Mouse (Mus musculus) WW6 (cell line): ENCODE results near the gene Ndufb2.

Experiments used
- DNase-seq: peaks from one replicate; pipeline ENCODE4 v3.0.0-alpha.2; 2013; ENCODE audit warnings: low read depth, low spot score

The Ndufb2 gene

GRCm38 (mm10) chr6:39580558-39580957 is 11.8 kb upstream of the Ndufb2 start:
- DNase-seq = no peak

DNA sequence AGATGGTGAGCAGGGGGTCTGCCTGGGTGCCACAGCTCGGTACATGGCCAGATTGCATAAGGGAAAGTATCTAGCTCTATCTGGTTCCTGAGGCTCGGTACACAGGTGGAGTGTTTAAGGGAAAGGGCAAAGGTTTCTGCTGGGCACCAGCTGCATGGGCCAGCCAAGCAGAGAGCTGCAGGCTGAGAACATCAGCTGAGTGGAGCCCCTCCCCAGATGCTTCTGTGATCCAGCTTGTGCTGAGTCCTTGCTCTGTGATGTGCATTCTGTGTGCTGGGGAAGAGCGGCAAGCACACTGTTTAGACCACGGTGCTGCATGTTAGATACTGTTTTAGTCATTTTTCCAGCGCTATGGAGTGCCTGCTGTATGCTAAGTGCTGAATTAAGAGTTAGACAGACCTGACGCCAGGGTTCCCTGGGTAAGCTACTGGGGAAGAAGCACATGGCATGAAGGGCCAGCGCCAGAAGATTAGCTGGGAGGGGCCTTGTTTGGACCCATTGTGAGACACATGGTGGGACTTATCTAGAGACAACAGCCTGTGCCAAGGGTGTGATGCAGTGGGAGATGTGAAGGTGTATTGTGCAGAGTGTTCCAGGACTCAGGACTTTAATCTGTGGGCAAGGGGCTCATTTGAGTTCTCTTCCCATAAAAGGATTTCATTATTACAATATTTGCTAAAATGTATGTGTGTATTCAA is 11.1 kb upstream of the Ndufb2 start:
- no peak for DNase-seq

- DNase-seq = no peak
These were observed 6.9 kb upstream of the Ndufb2 start, which contains the start of gene Gm42420 for GRCm38 (mm10) chr6:39585517-39585916. TSS of gene Gm42420 (plus strand) at chr6:39585753.

DNA sequence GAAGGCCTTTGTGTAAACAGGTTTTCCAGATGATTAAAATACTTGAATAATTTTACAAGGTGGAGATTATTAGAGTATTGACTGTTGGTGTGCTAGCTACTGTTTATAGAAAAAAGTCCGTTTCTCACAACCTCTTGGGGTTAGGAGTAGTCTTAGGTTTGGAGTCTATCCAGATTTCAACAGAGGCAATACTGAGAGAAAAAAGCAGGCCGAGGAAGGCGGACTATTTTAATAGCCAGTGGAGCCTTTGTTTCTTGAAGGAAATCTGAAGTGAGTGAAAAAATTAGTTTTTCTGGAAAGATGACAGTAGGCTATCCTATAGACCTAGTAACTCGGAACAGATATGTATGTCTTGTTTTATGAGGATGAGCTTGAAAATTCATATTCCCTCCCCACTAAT is 893 bp upstream of the Ndufb2 start:
- no peak for DNase-seq

DNA sequence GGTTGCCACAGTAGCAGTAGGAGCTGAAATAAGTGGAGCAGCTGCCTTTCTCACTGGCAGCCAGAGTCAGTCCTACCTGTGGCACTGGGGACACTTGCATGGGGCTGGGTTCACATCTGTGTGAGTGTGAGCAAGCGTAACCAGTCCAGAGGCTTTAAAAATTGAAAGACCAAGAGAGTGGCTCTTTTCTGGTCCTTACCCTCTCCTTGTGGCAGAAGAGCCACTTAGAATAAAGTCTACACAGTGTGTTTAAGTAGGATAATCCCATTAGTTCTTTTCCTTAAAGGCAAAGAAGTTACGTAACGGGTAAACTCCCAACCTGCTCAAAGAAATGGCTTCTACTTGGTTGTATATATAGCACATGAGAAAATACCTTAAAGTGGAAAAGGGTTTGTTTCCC is 8.5 kb downstream of the Ndufb2 start:
- DNase-seq = no peak

DNA sequence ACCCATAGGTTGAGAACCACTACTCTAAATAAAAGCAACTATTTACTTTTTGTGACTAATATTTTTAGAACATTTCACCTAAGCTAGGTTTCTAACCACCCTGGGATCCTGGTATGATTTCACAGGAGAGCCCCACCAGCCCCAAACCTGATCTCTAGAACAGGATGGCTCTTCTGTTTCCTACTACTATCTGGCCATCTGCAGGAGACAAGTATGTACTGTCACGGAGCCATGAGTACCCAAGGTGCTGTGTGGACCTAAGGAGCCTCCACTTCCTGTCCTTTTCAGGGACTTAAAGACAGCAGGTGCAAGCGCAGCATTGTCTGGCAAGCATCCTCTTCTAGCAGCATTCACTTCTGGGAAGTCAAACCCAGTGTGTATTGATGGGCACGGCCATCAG is 9.5 kb downstream of the Ndufb2 start:
- DNase-seq = no peak

GRCm38 (mm10) chr6:39604565-39604964 is 12.2 kb downstream of the Ndufb2 start:
- no peak for DNase-seq

- DNase-seq = no peak
These were observed 13.7 kb downstream of the Ndufb2 start for GRCm38 (mm10) chr6:39606056-39606455.

- no peak for DNase-seq
These were observed 14.5 kb downstream of the Ndufb2 start for GRCm38 (mm10) chr6:39606862-39607261.

DNA sequence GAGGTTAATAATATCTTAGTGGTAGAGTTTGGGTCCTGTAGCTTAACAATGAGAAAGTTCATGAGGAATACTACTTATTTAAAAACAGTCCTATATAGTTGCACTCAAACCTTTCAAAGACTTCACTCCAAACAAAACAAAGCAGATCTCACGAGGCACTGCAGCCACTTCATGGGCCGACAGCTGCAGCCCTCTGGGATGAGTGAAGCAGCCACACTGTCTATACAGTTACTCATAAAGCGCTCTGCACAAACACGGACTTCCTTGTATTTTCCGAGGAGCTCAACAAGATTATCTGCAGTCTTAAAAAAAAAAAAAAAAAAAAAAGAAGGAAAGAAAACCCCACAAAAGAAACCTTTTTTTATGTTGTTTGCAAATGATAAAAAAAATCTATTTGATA is 15.0 kb downstream of the Ndufb2 start:
- no peak for DNase-seq

DNA sequence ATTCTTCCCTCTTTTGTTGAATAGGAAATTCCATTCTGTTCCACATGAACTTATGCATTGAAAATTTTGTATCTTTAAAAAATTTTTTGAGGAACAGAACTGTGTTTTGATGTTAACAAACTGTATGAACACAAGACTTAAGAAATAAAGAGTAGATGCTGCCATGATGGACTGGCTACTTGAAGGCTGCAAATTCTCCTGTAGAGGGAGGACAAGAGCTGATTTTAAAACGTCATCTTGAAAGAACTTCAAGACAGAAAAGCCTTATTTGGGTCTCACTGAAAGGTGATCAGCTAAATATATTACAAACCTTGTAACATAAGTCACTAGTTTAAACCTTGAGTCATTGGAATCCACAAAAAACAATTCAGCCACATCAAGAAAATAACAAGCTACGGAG is 17.8 kb downstream of the Ndufb2 start:
- DNase-seq = no peak

DNA sequence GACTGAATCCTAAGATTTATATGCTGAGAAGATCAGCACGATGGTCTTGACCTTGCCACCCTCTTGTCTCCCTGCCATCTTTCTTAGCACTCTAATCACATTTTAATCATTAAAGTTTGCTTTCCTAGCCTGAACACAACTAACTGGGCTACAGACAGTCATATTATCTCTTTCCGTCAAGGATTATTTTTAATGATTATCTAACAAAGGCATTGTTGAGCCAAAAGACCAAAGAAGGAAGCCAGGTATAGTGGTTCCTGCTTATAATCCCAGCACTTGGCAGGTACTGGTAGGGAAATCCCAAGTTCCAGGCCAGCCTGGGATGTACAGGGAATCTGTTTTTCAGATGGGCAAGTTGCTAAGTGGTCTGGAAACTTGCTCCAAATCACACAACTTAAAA is 18.9 kb downstream of the Ndufb2 start:
- DNase-seq = no peak
